Mouse (Mus musculus): ENCODE data around the gene Mrpl52.

DNA sequence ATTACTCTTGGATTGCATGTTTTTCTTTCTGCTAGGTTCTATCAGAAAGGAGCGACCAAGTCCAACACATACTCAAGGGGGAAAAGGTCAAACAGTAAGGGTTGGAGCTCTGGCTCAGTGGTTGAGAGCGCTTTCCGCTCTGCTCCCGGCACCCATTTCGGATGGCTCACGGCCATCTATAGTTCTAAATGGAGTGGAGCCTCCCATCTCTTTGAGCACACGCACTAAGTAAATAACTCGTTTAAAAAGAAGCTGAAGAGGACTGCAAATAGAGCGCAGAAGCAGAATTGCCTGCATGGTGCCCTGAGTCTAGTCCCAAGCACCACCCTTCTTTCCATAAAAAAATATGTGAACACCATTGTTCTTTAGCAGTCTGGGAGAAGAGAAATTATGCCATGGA, 26.9 kb downstream of the Mrpl52 start:
- TF ChIP-seq ZNF384 (IDR thresholded peaks at IDR 0.05; ENCODE audit: low read depth, low read length) (no peak), NELFE (IDR thresholded peaks at IDR 0.05; ENCODE audit: low read depth, low read length) (no peak), CTCF (IDR thresholded peaks at IDR 0.05 in 2 of 3, conservative IDR thresholded peaks at IDR 0.05 in 1 of 3; ENCODE audit: control insufficient read depth in 1 of 3, insufficient read depth in 1 of 3, low read depth in 2 of 3, low read length in 3 of 3, poor library complexity in 1 of 3, severe bottlenecking in 1 of 3) (no peak), MXI1 (IDR thresholded peaks at IDR 0.05; ENCODE audit: low read depth, low read length) (no peak), POLR2AphosphoS5 (IDR thresholded peaks at IDR 0.05; ENCODE audit: borderline replicate concordance, low read depth, low read length) (no peak), USF2 (IDR thresholded peaks at IDR 0.05; ENCODE audit: borderline replicate concordance in 1 of 2, insufficient read depth in 1 of 2, low read depth in 1 of 2, low read length in 2 of 2) (no peak), CHD2 (IDR thresholded peaks at IDR 0.05; ENCODE audit: low read length) (no peak), MAFK (IDR thresholded peaks at IDR 0.05; ENCODE audit: borderline replicate concordance, low read depth, low read length) (no peak), POLR2A (IDR thresholded peaks at IDR 0.05; ENCODE audit: control insufficient read depth in 1 of 2, insufficient read depth in 1 of 2, low read depth in 1 of 2, low read length in 2 of 2, poor library complexity in 1 of 2) (no peak), ZKSCAN1 (IDR thresholded peaks at IDR 0.05; ENCODE audit: low read depth, low read length) (no peak), SIN3A (IDR thresholded peaks at IDR 0.05; ENCODE audit: low read length) (no peak)

Measured in MEL (cell line).